Mouse (Mus musculus): Measurements from ENCODE around the gene Stk11. TPM values are rescaled to one million over a fixed set of nuclear protein-coding genes. Genes with fewer than 3 reads are reported as not detected.
"Not testable (repeated sequence)": the region's sequence is repeated elsewhere in the genome, so short reads cannot be mapped to it uniquely, and the experiment has no call there.

The Stk11 gene
- total and polyA plus RNA-seq, 3 experiments, result 154 to 172 (median 170) TPM

- TF ChIP-seq GATA1 (IDR thresholded peaks at IDR 0.05; ENCODE audit: borderline replicate concordance, low read length) (no peak), CTCF (IDR thresholded peaks at IDR 0.05; ENCODE audit: low read depth, low read length) (no peak), GATA2 (IDR thresholded peaks at IDR 0.05; ENCODE audit: borderline replicate concordance, low read depth, low read length) (no peak), TAL1 (conservative IDR thresholded peaks at IDR 0.05; ENCODE audit: low read depth, low read length) (no peak), POLR2AphosphoS5 (IDR thresholded peaks at IDR 0.05; ENCODE audit: insufficient replicate concordance, low read depth, low read length) (no peak)
- ATAC-seq (ENCODE audit: extremely low read depth, insufficient number of reproducible peaks, low FRiP score, poor library complexity, severe bottlenecking), result no peak
- Histone ChIP-seq H3K9me3 (replicated peaks) (no peaks in the 10 kb centered on the region), H3K36me3 (replicated peaks) (peaks cover 1% of the 10 kb centered on the region), H3K4me1 (ENCODE audit: insufficient read depth, low read depth, low read length) (peaks cover 85% of the 10 kb centered on the region), H3K27me3 (ENCODE audit: insufficient read depth, low read length) (no peaks in the 10 kb centered on the region; the same call in 1 of the 2 replicates), H3K4me3 (ENCODE audit: low read depth, low read length) (no peak overlapping the region; the same call in 1 of the 2 replicates)
- no peak for DNase-seq (ENCODE audit: low spot score)
These were observed 48.1 kb downstream of the Stk11 start for GRCm38 (mm10) chr10:80163721-80164120.

GRCm38 (mm10) chr10:80164161-80164997 lies 48.8 kb downstream of the Stk11 start:
- H3K36me3 ChIP-seq (replicated peaks), result peaks cover 3% of the 10 kb centered on the region
- DNase-seq (ENCODE audit: low spot score), result no peak
- peaks cover 84% of the 10 kb centered on the region for H3K4me1 ChIP-seq (ENCODE audit: insufficient read depth, low read depth, low read length)
- H3K9me3 ChIP-seq (replicated peaks), result no peaks in the 10 kb centered on the region
- no peaks in the 10 kb centered on the region; the same call in 1 of the 2 replicates for H3K27me3 ChIP-seq (ENCODE audit: insufficient read depth, low read length)
- peak overlapping the region; percentile 72 for H3K4me3 ChIP-seq (ENCODE audit: low read depth, low read length)
- TF ChIP-seq GATA1 (IDR thresholded peaks at IDR 0.05; ENCODE audit: borderline replicate concordance, low read length), result no peak
- no peak for TF ChIP-seq TAL1 (conservative IDR thresholded peaks at IDR 0.05; ENCODE audit: low read depth, low read length)
- TF ChIP-seq CTCF (IDR thresholded peaks at IDR 0.05; ENCODE audit: low read depth, low read length), result no peak
- TF ChIP-seq GATA2 (IDR thresholded peaks at IDR 0.05; ENCODE audit: borderline replicate concordance, low read depth, low read length), result no peak
- no peak for TF ChIP-seq POLR2AphosphoS5 (IDR thresholded peaks at IDR 0.05; ENCODE audit: insufficient replicate concordance, low read depth, low read length)
- no peak for ATAC-seq (ENCODE audit: extremely low read depth, insufficient number of reproducible peaks, low FRiP score, poor library complexity, severe bottlenecking)

GRCm38 (mm10) chr10:80164998-80165344 lies 49.4 kb downstream of the Stk11 start:
- TF ChIP-seq GATA1 (IDR thresholded peaks at IDR 0.05; ENCODE audit: borderline replicate concordance, low read length) (no peak), CTCF (IDR thresholded peaks at IDR 0.05; ENCODE audit: low read depth, low read length) (peak; percentile 100), GATA2 (IDR thresholded peaks at IDR 0.05; ENCODE audit: borderline replicate concordance, low read depth, low read length) (no peak)
- Histone ChIP-seq H3K4me1 (ENCODE audit: insufficient read depth, low read depth, low read length) (peaks cover 86% of the 10 kb centered on the region), H3K4me3 (ENCODE audit: low read depth, low read length) (peak overlapping the region; percentile 72), H3K36me3 (replicated peaks) (peaks cover 9% of the 10 kb centered on the region), H3K9me3 (replicated peaks) (0 out of 2 replicates have a peak, but pooled peaks cover under 1% of the 10 kb centered on the region), H3K27me3 (ENCODE audit: insufficient read depth, low read length) (no peaks in the 10 kb centered on the region; the same call in 1 of the 2 replicates)
- DNase-seq (ENCODE audit: low spot score) (peak; percentile 63), ATAC-seq (ENCODE audit: extremely low read depth, insufficient number of reproducible peaks, low FRiP score, poor library complexity, severe bottlenecking) (peak; percentile 29)

- Histone ChIP-seq H3K9me3 (replicated peaks) (peaks cover 7% of the 10 kb centered on the region), H3K36me3 (replicated peaks) (peaks cover 15% of the 10 kb centered on the region), H3K4me3 (ENCODE audit: low read depth, low read length) (peak within 1 kb of the TSS; percentile 72), H3K4me1 (ENCODE audit: insufficient read depth, low read depth, low read length) (peaks cover 86% of the 10 kb centered on the region), H3K27me3 (ENCODE audit: insufficient read depth, low read length) (no peaks in the 10 kb centered on the region; the same call in 1 of the 2 replicates)
- DNase-seq (ENCODE audit: low spot score) (no peak), ATAC-seq (ENCODE audit: extremely low read depth, insufficient number of reproducible peaks, low FRiP score, poor library complexity, severe bottlenecking) (no peak)
- no peak for TF ChIP-seq GATA2 (IDR thresholded peaks at IDR 0.05; ENCODE audit: borderline replicate concordance, low read depth, low read length)
- TF ChIP-seq TAL1 (conservative IDR thresholded peaks at IDR 0.05; ENCODE audit: low read depth, low read length), result no peak
- no peak for TF ChIP-seq POLR2AphosphoS5 (IDR thresholded peaks at IDR 0.05; ENCODE audit: insufficient replicate concordance, low read depth, low read length)
These were observed 50.0 kb downstream of the Stk11 start, which contains the start of gene Cirbp for GRCm38 (mm10) chr10:80165392-80166128. Gene Cirbp, plus strand, starts transcription at chr10:80165985.

- Histone ChIP-seq H3K4me3 (ENCODE audit: low read depth, low read length) (peak overlapping the region; percentile 72; the same call in 1 of the 2 replicates), H3K36me3 (replicated peaks) (peaks cover 21% of the 10 kb centered on the region), H3K4me1 (ENCODE audit: insufficient read depth, low read depth, low read length) (peaks cover 84% of the 10 kb centered on the region), H3K9me3 (replicated peaks) (peaks cover 11% of the 10 kb centered on the region)
- ATAC-seq (ENCODE audit: extremely low read depth, insufficient number of reproducible peaks, low FRiP score, poor library complexity, severe bottlenecking); H3K27me3 ChIP-seq (ENCODE audit: insufficient read depth, low read length); DNase-seq (ENCODE audit: low spot score): not testable (repeated sequence)
These were observed 50.5 kb downstream of the Stk11 start for GRCm38 (mm10) chr10:80166136-80166535.

GRCm38 (mm10) chr10:80167460-80168037 lies 51.9 kb downstream of the Stk11 start:
- Histone ChIP-seq H3K4me3 (ENCODE audit: low read depth, low read length) (peak overlapping the region; percentile 85), H3K36me3 (replicated peaks) (peaks cover 35% of the 10 kb centered on the region), H3K4me1 (ENCODE audit: insufficient read depth, low read depth, low read length) (peaks cover 80% of the 10 kb centered on the region), H3K27me3 (ENCODE audit: insufficient read depth, low read length) (no peaks in the 10 kb centered on the region; the same call in 1 of the 2 replicates), H3K9me3 (replicated peaks) (peaks cover 24% of the 10 kb centered on the region)
- ATAC-seq (ENCODE audit: extremely low read depth, insufficient number of reproducible peaks, low FRiP score, poor library complexity, severe bottlenecking) (peak; percentile 83), DNase-seq (ENCODE audit: low spot score) (peak; percentile 95)
- TF ChIP-seq CTCF (IDR thresholded peaks at IDR 0.05; ENCODE audit: low read depth, low read length) (no peak), POLR2AphosphoS5 (IDR thresholded peaks at IDR 0.05; ENCODE audit: insufficient replicate concordance, low read depth, low read length) (peak; percentile 89)
